Mouse (Mus musculus) stomach, postnatal 0 days (tissue): ENCODE results near the gene Hypm.

Experiments used
- CTCF ChIP-seq: IDR thresholded peaks from 2 replicates; pipeline ENCODE4 v1.5.1; 2016; ENCODE audit warnings: antibody characterized with exemption, low read depth, mild to moderate bottlenecking, moderate library complexity
- EP300 ChIP-seq: optimal IDR thresholded peaks from 2 replicates; pipeline ENCODE3; 2016; ENCODE audit warnings: antibody characterized with exemption

DNA sequence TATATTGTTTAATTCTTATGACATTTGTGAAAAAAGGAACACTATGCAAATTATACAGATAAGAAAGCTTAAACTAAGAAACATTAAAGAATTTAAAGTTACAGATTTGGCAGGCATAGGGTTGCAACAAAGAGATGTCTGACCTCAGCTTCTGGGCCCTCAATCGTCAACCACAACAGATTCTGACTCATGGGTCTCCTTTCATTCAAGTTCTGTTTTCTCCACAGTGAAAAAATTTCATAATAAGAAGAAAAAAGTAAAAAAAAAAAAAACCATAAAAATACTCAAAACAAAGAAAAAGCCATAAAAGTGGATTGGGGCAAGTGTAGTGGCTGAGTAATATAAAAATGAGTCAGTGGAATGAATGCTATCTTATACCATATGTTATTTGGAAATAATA, 36.6 kb upstream of the Hypm start:
- TF ChIP-seq CTCF, result no peak
- no peak for TF ChIP-seq EP300
